Mouse (Mus musculus): Measurements from ENCODE around the gene Atp8a1.

DNA sequence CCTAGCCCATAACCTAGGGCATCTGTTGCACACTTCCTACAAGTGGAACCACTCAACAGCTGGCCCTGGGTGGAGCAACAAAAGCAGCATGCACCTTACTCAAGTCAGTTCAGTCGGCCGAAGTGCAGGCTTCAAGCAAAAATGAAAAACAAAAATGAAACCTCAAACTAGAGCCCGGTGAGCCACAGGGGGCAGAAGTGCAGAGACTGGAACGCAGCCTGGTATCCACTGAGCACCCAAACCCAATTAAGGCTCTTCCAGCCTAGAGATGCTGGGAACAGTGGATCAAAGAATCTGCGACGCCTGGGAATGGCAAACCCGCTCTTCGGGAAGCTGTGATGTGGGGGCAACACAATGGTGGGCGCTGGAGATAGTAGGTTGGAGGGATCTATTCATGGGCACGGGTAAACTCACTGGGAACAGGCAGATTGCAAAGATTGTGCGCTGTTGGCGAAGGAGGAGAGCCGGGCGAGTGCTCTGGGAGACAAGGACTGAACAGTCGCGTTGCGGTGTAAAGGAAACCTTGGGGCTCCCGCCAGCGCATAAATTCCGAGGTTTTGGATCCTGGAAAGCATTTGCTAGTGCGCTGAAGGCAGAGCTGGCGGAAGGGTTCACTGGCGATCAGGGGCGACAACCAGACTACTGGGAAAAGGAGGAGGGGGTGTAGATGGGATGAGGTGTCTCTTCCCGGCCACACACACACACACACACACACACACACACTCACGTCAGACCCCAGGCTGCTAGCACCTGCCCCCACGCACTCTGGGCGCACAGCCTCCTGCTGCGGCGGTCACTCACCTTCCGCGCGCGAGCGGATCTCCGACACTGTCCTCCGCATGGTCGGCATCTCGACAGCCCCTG, 641 bp downstream of the Atp8a1 start:
- TF ChIP-seq CTCF (conservative IDR thresholded peaks at IDR 0.05 in 1 of 2, IDR thresholded peaks at IDR 0.05 in 1 of 2; ENCODE audit: low read depth in 2 of 2, low read length in 2 of 2): peak in 1 of 2 experiments; percentile 40; a peak in 2 of 4 replicates
- no peak for TF ChIP-seq POLR2A (IDR thresholded peaks at IDR 0.05; ENCODE audit: low read depth, low read length)
- no peak for TF ChIP-seq EP300 (IDR thresholded peaks at IDR 0.05; ENCODE audit: low read length)
- no peak for TF ChIP-seq ZKSCAN1 (IDR thresholded peaks at IDR 0.05; ENCODE audit: borderline replicate concordance, low read depth, low read length)
- TF ChIP-seq CHD2 (IDR thresholded peaks at IDR 0.05; ENCODE audit: low read length): no peak
- peak; percentile 40 for TF ChIP-seq ETS1 (conservative IDR thresholded peaks at IDR 0.05; ENCODE audit: low read depth, low read length)
- peak; percentile 96 for TF ChIP-seq SIN3A (IDR thresholded peaks at IDR 0.05; ENCODE audit: low read length)
- no peak for TF ChIP-seq USF2 (conservative IDR thresholded peaks at IDR 0.05; ENCODE audit: low read depth, low read length)
- TF ChIP-seq ZMIZ1 (IDR thresholded peaks at IDR 0.05; ENCODE audit: low read depth, low read length): no peak
- peak; percentile 35; the same call in 1 of the 2 replicates for TF ChIP-seq MEF2A (IDR thresholded peaks at IDR 0.05; ENCODE audit: borderline replicate concordance, low read depth, low read length)
- 0 out of 2 replicates have a peak, but pooled peaks have one; percentile 58 for TF ChIP-seq UBTF (IDR thresholded peaks at IDR 0.05; ENCODE audit: low read depth, low read length)
- no peak for TF ChIP-seq HCFC1 (IDR thresholded peaks at IDR 0.05; ENCODE audit: low read depth, low read length)

Measured in CH12.LX (cell line).